Mouse (Mus musculus): ENCODE data around the gene Nip7. TPM values are rescaled to one million over a fixed set of nuclear protein-coding genes. Genes with fewer than 3 reads are reported as not detected.
A peak's percentile ranks its signal among the peaks of the same experiment; 100 is the strongest.
"Not testable (repeated sequence)": the region's sequence is repeated elsewhere in the genome, so short reads cannot be mapped to it uniquely, and the experiment has no call there.

Gene Nip7
- polyA plus RNA-seq, 1 experiment from 2014 or later: 128 TPM

DNA sequence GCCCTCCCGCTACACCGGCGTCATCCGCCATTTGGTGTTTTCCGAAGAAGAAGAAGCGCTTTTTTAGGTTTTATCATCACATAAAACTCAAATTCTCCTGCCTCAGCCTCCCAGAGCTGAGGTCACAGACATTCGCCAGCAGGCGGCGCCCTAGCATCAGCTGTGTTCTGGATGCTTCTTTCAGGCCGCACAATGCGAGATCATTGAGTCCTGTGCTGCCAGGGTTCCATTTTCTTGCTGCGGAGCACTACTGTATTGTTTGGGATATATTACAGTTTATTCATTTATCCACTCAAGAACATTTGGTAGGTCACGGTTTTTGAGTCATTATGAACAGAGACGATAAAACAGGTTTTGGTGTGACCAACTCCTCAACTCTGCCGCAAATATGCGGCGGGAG lies 28.7 kb downstream of the Nip7 start:
- H3K27ac ChIP-seq: no peak overlapping the region
- H3K4me3 ChIP-seq: no peak overlapping the region
- H3K27me3 ChIP-seq (ENCODE audit: poor library complexity, severe bottlenecking): no peaks in the 10 kb centered on the region
- peaks cover 4% of the 10 kb centered on the region; the same call in 1 of the 2 replicates for H3K9me3 ChIP-seq
- H3K36me3 ChIP-seq (replicated peaks): peaks cover 97% of the 10 kb centered on the region
- no peaks in the 10 kb centered on the region for H3K4me1 ChIP-seq
- no peak for DNase-seq (ENCODE audit: extremely low spot score, low spot score)
- WGBS: 97% methylated on average over 17 of the region's 17 CpGs

DNA sequence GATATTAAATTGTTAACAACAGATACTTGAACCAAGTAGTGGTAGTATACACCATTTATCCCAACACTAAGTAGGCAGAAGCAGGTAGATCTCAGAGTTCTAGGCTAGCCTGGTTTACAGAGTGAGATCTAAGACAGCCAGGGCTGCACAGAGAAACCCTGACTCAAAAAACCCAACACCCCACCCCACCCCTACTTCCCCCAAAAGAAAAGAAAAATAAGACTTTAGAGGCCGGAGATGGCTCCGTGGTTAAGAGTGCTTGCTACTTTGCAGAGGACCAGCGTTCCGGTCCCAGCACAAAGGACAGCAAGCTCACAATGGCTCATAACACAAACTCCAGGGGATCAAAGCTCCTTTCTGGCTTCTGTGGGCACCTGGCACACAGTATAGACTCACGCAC lies 29.3 kb downstream of the Nip7 start:
- 98% methylated on average over 5 of the region's 5 CpGs for WGBS
- Histone ChIP-seq H3K4me3 (no peak overlapping the region), H3K27ac (no peak overlapping the region), H3K9me3 (peaks cover 4% of the 10 kb centered on the region; the same call in 1 of the 2 replicates), H3K36me3 (replicated peaks) (peaks cover 97% of the 10 kb centered on the region), H3K4me1 (no peaks in the 10 kb centered on the region), H3K27me3 (ENCODE audit: poor library complexity, severe bottlenecking) (no peaks in the 10 kb centered on the region)
- no peak for DNase-seq (ENCODE audit: extremely low spot score, low spot score)

- Histone ChIP-seq H3K4me3 (no peak overlapping the region), H3K27me3 (ENCODE audit: poor library complexity, severe bottlenecking) (no peaks in the 10 kb centered on the region), H3K4me1 (no peaks in the 10 kb centered on the region), H3K36me3 (replicated peaks) (peaks cover 95% of the 10 kb centered on the region), H3K9me3 (peaks cover 4% of the 10 kb centered on the region; the same call in 1 of the 2 replicates), H3K27ac (no peak overlapping the region)
- DNase-seq (ENCODE audit: extremely low spot score, low spot score): no peak
- 95% methylated on average over 5 of the region's 5 CpGs for WGBS
These were observed 31.9 kb downstream of the Nip7 start for GRCm38 (mm10) chr8:107088526-107089063.

- Histone ChIP-seq H3K4me3 (no peak overlapping the region), H3K9me3 (peaks cover 4% of the 10 kb centered on the region; the same call in 1 of the 2 replicates), H3K4me1 (peaks cover 18% of the 10 kb centered on the region), H3K27ac (no peak overlapping the region), H3K27me3 (ENCODE audit: poor library complexity, severe bottlenecking) (no peaks in the 10 kb centered on the region), H3K36me3 (replicated peaks) (peaks cover 88% of the 10 kb centered on the region)
- 97% methylated on average over 7 of the region's 7 CpGs for WGBS
- DNase-seq (ENCODE audit: extremely low spot score, low spot score): no peak
These were observed 33.9 kb downstream of the Nip7 start for GRCm38 (mm10) chr8:107090531-107090930.

DNA sequence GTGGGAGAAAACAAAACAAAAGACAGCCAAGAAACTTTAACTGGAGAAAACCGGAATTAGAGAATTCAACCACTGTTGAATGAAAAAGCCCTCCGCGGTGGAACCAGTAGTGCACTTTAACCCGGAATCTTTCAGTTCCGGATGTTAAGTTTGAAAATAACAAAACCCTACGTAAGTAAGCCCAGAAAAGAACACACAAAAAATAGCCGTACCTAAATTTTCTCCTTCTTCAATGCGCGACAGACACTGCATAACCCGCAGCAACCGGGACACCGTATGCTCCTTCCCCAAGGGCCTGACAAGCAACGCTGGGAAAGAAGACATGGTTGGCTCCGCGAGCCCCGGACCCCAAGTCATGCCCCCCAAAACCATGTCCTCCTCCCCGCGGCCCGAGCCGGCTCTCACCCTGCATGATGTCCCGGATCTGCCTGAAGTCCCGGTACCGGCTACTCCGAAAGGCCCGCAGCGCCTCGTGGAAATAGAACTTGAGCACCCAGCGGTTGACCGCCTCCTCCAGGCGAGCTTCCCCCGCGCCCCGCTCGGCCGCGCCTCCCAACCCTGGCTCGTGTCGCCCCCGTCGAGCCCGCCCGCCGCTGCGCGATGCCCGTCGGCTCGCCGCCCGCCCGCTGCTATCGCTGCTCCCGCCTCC lies 39.2 kb downstream of the Nip7 start:
- H3K27me3 ChIP-seq (ENCODE audit: poor library complexity, severe bottlenecking): no peaks in the 10 kb centered on the region
- no peak for DNase-seq (ENCODE audit: extremely low spot score, low spot score)
- peaks cover 38% of the 10 kb centered on the region for H3K36me3 ChIP-seq (replicated peaks)
- WGBS: under 1% methylated on average over 46 of the region's 53 CpGs
- no peaks in the 10 kb centered on the region for H3K9me3 ChIP-seq
- peaks cover 18% of the 10 kb centered on the region for H3K4me1 ChIP-seq
- H3K4me3 ChIP-seq: peak overlapping the region; percentile 75
- H3K27ac ChIP-seq: peak overlapping the region; percentile 96

GRCm38 (mm10) chr8:107096366-107097036 lies 39.8 kb downstream of the Nip7 start, which contains the start of gene Terf2:
Gene Terf2 (minus strand): TSS chr8:107096547.
- 5% methylated on average over 39 of the region's 39 CpGs for WGBS
- H3K27me3 ChIP-seq (ENCODE audit: poor library complexity, severe bottlenecking): no peaks in the 10 kb centered on the region
- peaks cover 18% of the 10 kb centered on the region for H3K4me1 ChIP-seq
- peak within 1 kb of the TSS; percentile 75 for H3K4me3 ChIP-seq
- peak within 1 kb of the TSS; percentile 96 for H3K27ac ChIP-seq
- H3K9me3 ChIP-seq: no peaks in the 10 kb centered on the region
- DNase-seq (ENCODE audit: extremely low spot score, low spot score): peak; percentile 96
- H3K36me3 ChIP-seq (replicated peaks): peaks cover 32% of the 10 kb centered on the region

- Histone ChIP-seq H3K36me3 (replicated peaks) (no peaks in the 10 kb centered on the region), H3K27me3 (ENCODE audit: poor library complexity, severe bottlenecking) (no peaks in the 10 kb centered on the region), H3K4me3 (no peak overlapping the region), H3K9me3 (no peaks in the 10 kb centered on the region), H3K27ac (no peak overlapping the region), H3K4me1 (no peaks in the 10 kb centered on the region)
- no peak for DNase-seq (ENCODE audit: extremely low spot score, low spot score)
- WGBS: 86% methylated on average over 2 of the region's 2 CpGs
These were observed 44.0 kb downstream of the Nip7 start for GRCm38 (mm10) chr8:107100635-107101034.

- Histone ChIP-seq H3K36me3 (replicated peaks) (no peaks in the 10 kb centered on the region), H3K9me3 (no peaks in the 10 kb centered on the region), H3K27me3 (ENCODE audit: poor library complexity, severe bottlenecking) (no peaks in the 10 kb centered on the region), H3K4me1 (0 out of 2 replicates have a peak, but pooled peaks cover 9% of the 10 kb centered on the region), H3K27ac (no peak overlapping the region), H3K4me3 (no peak overlapping the region)
- DNase-seq (ENCODE audit: extremely low spot score, low spot score): peak; percentile 76
- 9% methylated on average over 4 of the region's 4 CpGs for WGBS
These were observed 47.9 kb downstream of the Nip7 start for GRCm38 (mm10) chr8:107104547-107104946.

DNA sequence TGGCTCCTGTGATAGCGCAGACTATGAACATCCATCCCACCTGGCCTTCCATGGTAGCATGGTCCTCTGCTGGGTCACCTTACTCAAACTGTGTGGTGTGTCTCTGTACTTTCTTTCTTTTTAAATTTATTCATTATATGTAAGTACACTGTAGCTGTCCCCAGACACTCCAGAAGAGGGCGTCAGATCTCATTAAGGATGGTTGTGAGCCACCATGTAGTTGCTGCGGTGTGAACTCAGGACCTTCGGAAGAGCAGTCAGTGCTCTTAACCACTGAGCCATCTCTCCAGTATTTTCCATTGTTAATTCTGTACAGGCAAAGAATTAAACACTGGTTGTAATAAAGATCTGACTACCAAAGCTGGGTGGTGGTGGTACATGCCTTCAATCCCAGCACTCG lies 51.4 kb downstream of the Nip7 start:
- H3K27me3 ChIP-seq (ENCODE audit: poor library complexity, severe bottlenecking); H3K4me3 ChIP-seq; H3K9me3 ChIP-seq; H3K27ac ChIP-seq; H3K36me3 ChIP-seq (replicated peaks); DNase-seq (ENCODE audit: extremely low spot score, low spot score): not testable (repeated sequence)
- peaks cover 11% of the 10 kb centered on the region for H3K4me1 ChIP-seq
- WGBS: 92% methylated on average over 5 of the region's 5 CpGs

DNA sequence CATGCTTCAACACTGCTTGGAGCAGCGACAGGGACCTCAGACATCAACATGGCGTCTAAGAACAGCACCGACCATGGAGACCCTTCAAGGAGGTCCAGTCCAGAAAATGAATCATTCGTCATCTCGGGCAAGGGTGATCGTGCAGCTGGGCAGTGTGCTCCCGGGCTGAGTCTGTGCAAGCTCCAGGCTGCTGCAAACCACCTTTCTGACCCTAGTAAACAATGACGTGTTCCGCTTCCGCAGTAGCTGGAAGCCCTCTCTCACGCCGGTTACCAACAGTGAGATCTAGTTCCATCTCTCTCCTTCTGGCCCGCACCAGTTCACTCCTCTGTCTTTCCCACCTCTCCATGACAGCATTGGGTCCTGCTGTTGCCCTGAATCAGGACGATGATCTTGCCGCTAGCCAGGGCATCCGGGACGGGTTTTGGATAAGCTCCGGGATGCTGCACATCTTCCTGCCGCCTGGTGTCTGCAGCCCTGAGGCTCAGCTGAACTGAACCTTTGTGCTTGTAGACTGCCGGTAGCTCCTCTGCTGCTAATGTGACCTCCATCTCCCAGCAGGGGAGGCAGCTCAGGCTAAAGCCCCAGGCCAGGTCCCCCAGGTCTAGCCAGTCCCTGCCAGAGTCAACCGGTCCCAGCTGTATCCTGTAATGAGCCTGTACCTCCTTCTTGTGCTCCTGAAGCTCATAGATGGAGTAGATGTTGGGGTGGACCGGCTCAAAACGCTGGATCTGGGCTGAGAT lies 52.5 kb downstream of the Nip7 start:
- Histone ChIP-seq H3K4me1 (peaks cover 21% of the 10 kb centered on the region), H3K36me3 (replicated peaks) (no peaks in the 10 kb centered on the region), H3K9me3 (no peaks in the 10 kb centered on the region), H3K27ac (0 out of 2 replicates have a peak overlapping the region, but pooled peaks have one; percentile 5), H3K4me3 (no peak overlapping the region), H3K27me3 (ENCODE audit: poor library complexity, severe bottlenecking) (no peaks in the 10 kb centered on the region)
- 68% methylated on average over 23 of the region's 23 CpGs for WGBS
- DNase-seq (ENCODE audit: extremely low spot score, low spot score): no peak

DNA sequence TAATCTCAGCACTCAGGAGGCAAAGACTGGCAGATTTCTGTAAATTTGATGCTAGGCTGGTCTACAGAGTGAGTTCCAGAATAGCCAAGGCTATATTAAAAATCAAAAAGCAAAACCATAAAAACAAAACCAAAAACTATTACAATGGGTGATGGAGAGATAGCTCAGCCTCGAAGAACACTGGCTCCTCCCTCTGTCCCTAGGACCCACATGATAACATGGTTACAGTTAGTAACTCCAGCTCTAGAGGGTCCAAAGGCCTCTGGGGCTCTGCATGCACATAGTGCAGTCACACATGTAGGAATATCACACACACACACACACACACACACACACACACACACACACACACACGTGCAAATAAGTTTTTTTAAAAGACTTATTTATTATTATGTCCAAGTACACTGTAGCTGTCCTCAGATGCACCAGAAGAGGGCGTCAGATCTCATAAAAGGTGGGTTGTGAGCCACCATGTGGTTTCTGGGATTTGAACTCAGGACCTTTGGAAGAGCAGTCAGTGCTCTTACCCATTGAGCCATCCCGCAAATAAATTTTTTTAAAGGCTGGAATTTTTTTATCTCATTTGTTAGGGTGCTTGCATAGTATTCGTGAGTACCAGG lies 53.2 kb downstream of the Nip7 start:
- Histone ChIP-seq H3K4me1 (peaks cover 28% of the 10 kb centered on the region), H3K9me3 (no peaks in the 10 kb centered on the region), H3K27me3 (ENCODE audit: poor library complexity, severe bottlenecking) (no peaks in the 10 kb centered on the region), H3K4me3 (no peak overlapping the region), H3K27ac (no peak overlapping the region), H3K36me3 (replicated peaks) (no peaks in the 10 kb centered on the region)
- no peak for DNase-seq (ENCODE audit: extremely low spot score, low spot score)
- 83% methylated on average over 5 of the region's 5 CpGs for WGBS

All from forebrain, embryonic 10.5 days (tissue).